Mouse (Mus musculus) limb, embryonic 10.5 days (tissue): ENCODE measurements around the gene Cd276. TPM values are rescaled to one million over a fixed set of nuclear protein-coding genes. Genes with fewer than 3 reads are reported as not detected.
A peak's percentile ranks its signal among the peaks of the same experiment; 100 is the strongest.

Experiments
- DNase-seq: peaks from one replicate; pipeline ENCODE4 v3.0.0-alpha.2; 2017; ENCODE audit warnings: low spot score
- H3K27ac ChIP-seq: fragments of 300-500 bp; sonication (generic); 2 replicates; pipeline ENCODE4 v1.5.1; 2016; ENCODE audit warnings: mild to moderate bottlenecking
- H3K27me3 ChIP-seq: fragments of 300-500 bp; sonication (generic); 2 replicates; pipeline ENCODE4 v1.6.1; 2016; ENCODE audit warnings: low read depth, mild to moderate bottlenecking; ENCODE audit not compliant: poor library complexity, severe bottlenecking
- H3K36me3 ChIP-seq: fragments of 300-500 bp; sonication (generic); 2 replicates; pipeline ENCODE4 v1.6.1; 2016; ENCODE audit warnings: mild to moderate bottlenecking, moderate library complexity
- H3K4me1 ChIP-seq: fragments of 300-500 bp; sonication (generic); 2 replicates; pipeline ENCODE4 v1.6.1; 2016
- H3K4me3 ChIP-seq: fragments of 300-500 bp; sonication (generic); 2 replicates; pipeline ENCODE4 v1.5.1; 2016; ENCODE audit warnings: mild to moderate bottlenecking, moderate library complexity
- H3K9me3 ChIP-seq: fragments of 300-500 bp; sonication (generic); replicated peaks from 2 replicates; pipeline ENCODE4 v1.6.1; 2016; ENCODE audit warnings: mild to moderate bottlenecking
- WGBS: fragments of 180-500 bp; shearing (Covaris S2); methylation state at CpG from one replicate; pipeline ENCODE4 v1.1.7; 2016; 5-methylcytosine and 5-hydroxymethylcytosine counted together
- polyA plus RNA-seq: library from polyadenylated mRNA; unstranded; fragments of >200 nt; fragmentation: Nextera tagmentation; extraction: Ambion mirVana; gene quantifications from 2 replicates; pipeline ENCODE4 v1.2.1, GENCODE M21; 2016

Cd276 gene
- polyA plus RNA-seq, 1 experiment from 2014 or later, result 64.8 TPM

GRCm38 (mm10) chr9:58489865-58490165 is 65.4 kb downstream of the Cd276 start:
- peak overlapping the region; percentile 58; the same call in 1 of the 2 replicates for H3K27ac ChIP-seq
- WGBS, result 9% methylated on average over 7 of the region's 7 CpGs
- no peaks in the 10 kb centered on the region for H3K9me3 ChIP-seq
- no peaks in the 10 kb centered on the region for H3K36me3 ChIP-seq
- H3K4me3 ChIP-seq, result peak overlapping the region; percentile 78
- DNase-seq, result peak; percentile 37
- H3K27me3 ChIP-seq, result peaks cover 53% of the 10 kb centered on the region
- H3K4me1 ChIP-seq, result peaks cover 51% of the 10 kb centered on the region

GRCm38 (mm10) chr9:58489133-58489864 is 65.9 kb downstream of the Cd276 start:
- Histone ChIP-seq H3K4me3 (peak overlapping the region; percentile 78), H3K4me1 (peaks cover 51% of the 10 kb centered on the region), H3K27ac (peak overlapping the region; percentile 90; the same call in 1 of the 2 replicates), H3K27me3 (peaks cover 56% of the 10 kb centered on the region), H3K36me3 (no peaks in the 10 kb centered on the region), H3K9me3 (no peaks in the 10 kb centered on the region)
- 3% methylated on average over 12 of the region's 13 CpGs for WGBS
- DNase-seq, result peak; percentile 40

- Histone ChIP-seq H3K4me1 (peaks cover 51% of the 10 kb centered on the region), H3K4me3 (peak within 1 kb of the TSS; percentile 78), H3K27ac (peak within 1 kb of the TSS; percentile 90), H3K36me3 (no peaks in the 10 kb centered on the region), H3K9me3 (no peaks in the 10 kb centered on the region), H3K27me3 (peaks cover 56% of the 10 kb centered on the region)
- under 1% methylated on average over 104 of the region's 104 CpGs for WGBS
- DNase-seq, result peak; percentile 79
Observed at GRCm38 (mm10) chr9:58487851-58488801, 67.1 kb downstream of the Cd276 start, which contains the start of gene Insyn1. TSS of gene Insyn1 (plus strand) at chr9:58488603.

GRCm38 (mm10) chr9:58487076-58487475 is 68.2 kb downstream of the Cd276 start:
- no peak overlapping the region for H3K4me3 ChIP-seq
- WGBS, result 11% methylated on average over 3 of the region's 3 CpGs
- peaks cover 66% of the 10 kb centered on the region for H3K27me3 ChIP-seq
- no peaks in the 10 kb centered on the region for H3K9me3 ChIP-seq
- H3K36me3 ChIP-seq, result no peaks in the 10 kb centered on the region
- no peak overlapping the region for H3K27ac ChIP-seq
- peaks cover 46% of the 10 kb centered on the region for H3K4me1 ChIP-seq
- DNase-seq, result no peak

Other genes with a start within 250 kb of the Cd276 start
- 6.0 and 12.9 TPM in 2 replicates for gene Loxl1, start 242.3 kb downstream of the Cd276 start, polyA plus RNA-seq
- gene Tbc1d21, start 185.0 kb downstream of the Cd276 start, polyA plus RNA-seq, result not detected in 2 replicates
- gene Insyn1, start 66.8 kb downstream of the Cd276 start, polyA plus RNA-seq, result 1.2 and 1.3 TPM in 2 replicates
- gene Nptn, start 26.8 kb upstream of the Cd276 start, polyA plus RNA-seq, result 50.4 and 50.5 TPM in 2 replicates
- 1.4 and 1.7 TPM in 2 replicates for gene Rec114, start 188.5 kb upstream of the Cd276 start, polyA plus RNA-seq